Mouse (Mus musculus): ENCODE measurements at regions not wholly inside any gene's neighbourhood (a gene's known extent, or its start where the extent isn't known, plus 50 kb on each side); places are given as distances from the start of the nearest gene placed in this dataset.

- TF ChIP-seq CTCF (IDR thresholded peaks at IDR 0.05; ENCODE audit: extremely low read depth, insufficient read length, insufficient replicate concordance, low read depth, low read length) = no peak
- TF ChIP-seq POLR2A (IDR thresholded peaks at IDR 0.05; ENCODE audit: low read depth, low read length) = no peak
These were observed 375.0 kb downstream of the Gja1 start for GRCm38 (mm10) chr10:56752134-56752533.

Data from small intestine, adult 2 months (tissue).